Mouse (Mus musculus): Measurements from ENCODE around the gene Prkar1a.

DNA sequence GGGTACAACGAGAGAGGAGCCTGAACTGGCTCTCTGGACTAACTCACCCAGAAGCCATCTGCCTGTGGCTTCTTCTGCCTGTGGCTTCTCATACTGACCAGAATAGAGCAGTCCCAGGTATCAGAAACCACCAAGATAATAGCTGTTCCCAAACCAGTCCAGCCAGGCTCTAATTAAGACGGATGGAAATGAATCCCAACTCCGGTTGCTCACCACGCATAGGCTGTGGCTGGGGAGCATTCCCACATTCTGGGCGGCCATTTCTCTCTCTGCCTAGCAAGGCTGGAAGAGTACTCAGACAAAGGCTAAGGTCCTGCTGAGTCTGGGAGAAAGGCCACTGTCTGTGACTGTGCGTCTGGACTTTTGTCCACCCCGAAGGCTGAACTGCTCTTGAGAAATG, 67.8 kb downstream of the Prkar1a start:
- TF ChIP-seq GATA1 (IDR thresholded peaks at IDR 0.05; ENCODE audit: borderline replicate concordance, low read length) (no peak), FLI1 (IDR thresholded peaks at IDR 0.05; ENCODE audit: low read length) (no peak)

All from megakaryocyte, embryonic 14.5 days (primary cell).